Mouse (Mus musculus) CH12F3 (cell line): ENCODE results near the gene Eif4g2.

Experiments
- in situ Hi-C: fragments of 300-500 bp; cut with MboI; formaldehyde crosslinking; loops from 2 replicates; pipeline ENCODE4 v1.14.3; 2020; ENCODE audit warnings: low sequenced_read_pairs

The Eif4g2 gene

GRCm38 (mm10) chr7:111070167-111070496 lies 12.7 kb downstream of the Eif4g2 start:
- in situ Hi-C loops: no loop called here

GRCm38 (mm10) chr7:111069439-111070166 lies 13.2 kb downstream of the Eif4g2 start:
- in situ Hi-C loops: no loop called here

- in situ Hi-C loops: no loop called here
Observed at GRCm38 (mm10) chr7:111068181-111068580, 14.6 kb downstream of the Eif4g2 start.

GRCm38 (mm10) chr7:111062971-111063370 lies 19.9 kb downstream of the Eif4g2 start:
- in situ Hi-C loops: no loop called here

GRCm38 (mm10) chr7:111059527-111059926 lies 23.3 kb downstream of the Eif4g2 start:
- in situ Hi-C loops: no loop called here

GRCm38 (mm10) chr7:111055984-111056657 lies 26.7 kb downstream of the Eif4g2 start:
- in situ Hi-C loops: no loop called here

- in situ Hi-C loops: no loop called here
Observed at GRCm38 (mm10) chr7:111055221-111055620, 27.6 kb downstream of the Eif4g2 start.

- in situ Hi-C loops: no loop called here
Observed at GRCm38 (mm10) chr7:111049652-111050421, 33.0 kb downstream of the Eif4g2 start.

- in situ Hi-C loops: no loop called here
Observed at GRCm38 (mm10) chr7:111048920-111049319, 33.9 kb downstream of the Eif4g2 start.

- in situ Hi-C loops: no loop called here
Observed at GRCm38 (mm10) chr7:111029046-111029553, 53.7 kb downstream of the Eif4g2 start.

GRCm38 (mm10) chr7:111028281-111029045 lies 54.4 kb downstream of the Eif4g2 start, which contains the start of gene Ctr9:
TSS of gene Ctr9 (plus strand) at chr7:111028951.
- in situ Hi-C loops: no loop called here

- in situ Hi-C loops: no loop called here
Observed at GRCm38 (mm10) chr7:111024912-111025311, 57.9 kb downstream of the Eif4g2 start.

- in situ Hi-C loops: no loop called here
Observed at GRCm38 (mm10) chr7:111024068-111024594, 58.7 kb downstream of the Eif4g2 start.

GRCm38 (mm10) chr7:111020814-111021213 lies 62.0 kb downstream of the Eif4g2 start:
- in situ Hi-C loops: no loop called here
